Mouse (Mus musculus): ENCODE results near the gene Ppp1r27. TPM values are rescaled to one million over a fixed set of nuclear protein-coding genes. Genes with fewer than 3 reads are reported as not detected.
A peak's percentile ranks its signal among the peaks of the same experiment; 100 is the strongest.

Gene Ppp1r27
- polyA plus RNA-seq, 1 experiment from 2014 or later: not detected

DNA sequence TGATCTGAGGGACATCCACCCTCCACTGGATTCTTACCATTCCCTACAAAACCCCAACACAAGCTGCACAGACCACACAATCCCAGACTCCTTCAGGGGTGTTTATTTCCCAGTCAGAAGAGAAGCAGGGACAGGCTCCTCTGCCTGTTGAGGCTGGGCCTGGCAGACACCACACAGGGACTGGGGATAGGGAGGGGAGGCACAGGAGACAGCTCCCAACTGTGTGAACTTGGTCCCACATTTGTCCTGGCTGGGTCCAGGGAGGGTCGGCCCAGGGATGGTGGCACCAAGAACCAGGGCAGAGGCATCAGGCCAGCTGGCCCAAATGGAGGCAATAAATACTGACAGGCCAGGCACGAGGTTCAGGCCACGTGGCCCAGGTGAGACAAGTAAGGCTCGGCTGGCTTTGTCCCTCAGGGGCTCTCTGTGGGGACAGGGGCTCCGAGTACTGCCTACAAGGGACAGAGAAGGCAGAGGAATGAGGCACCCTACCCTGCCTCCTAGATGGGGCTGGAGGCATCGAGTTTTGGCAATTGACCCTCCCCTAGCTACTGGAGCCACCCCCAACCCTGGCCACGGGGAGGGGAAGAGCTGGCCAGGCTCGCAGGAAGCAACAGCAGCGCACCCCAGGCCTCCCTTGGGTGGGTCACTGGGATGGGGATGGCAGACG lies 27.2 kb upstream of the Ppp1r27 start:
- DNase-seq (ENCODE audit: low spot score) (no peak), ATAC-seq (replicated peaks; ENCODE audit: low FRiP score) (no peak)
- Histone ChIP-seq H3K9me3 (ENCODE audit: control insufficient read depth, low read length) (no peaks in the 10 kb centered on the region), H3K27me3 (ENCODE audit: control insufficient read depth, insufficient read depth, low read length) (no peaks in the 10 kb centered on the region), H3K4me3 (ENCODE audit: low read depth, low read length) (no peak overlapping the region), H3K27ac (ENCODE audit: low read depth, low read length) (no peak overlapping the region), H3K9ac (ENCODE audit: low read length) (no peak overlapping the region), H3K4me1 (replicated peaks; ENCODE audit: control insufficient read depth, insufficient read depth, low read length) (peaks cover 13% of the 10 kb centered on the region), H3K4me2 (ENCODE audit: low read depth, low read length, severe bottlenecking) (no peak overlapping the region), H3K36me3 (ENCODE audit: control insufficient read depth, insufficient read depth, low read length) (peaks cover 16% of the 10 kb centered on the region)
- WGBS: 90% methylated on average over 10 of the region's 10 CpGs

- Histone ChIP-seq H3K9me3 (ENCODE audit: control insufficient read depth, low read length) (no peaks in the 10 kb centered on the region), H3K27ac (ENCODE audit: low read depth, low read length) (no peak overlapping the region), H3K4me1 (replicated peaks; ENCODE audit: control insufficient read depth, insufficient read depth, low read length) (peaks cover 13% of the 10 kb centered on the region), H3K36me3 (ENCODE audit: control insufficient read depth, insufficient read depth, low read length) (peaks cover 16% of the 10 kb centered on the region), H3K4me3 (ENCODE audit: low read depth, low read length) (no peak overlapping the region), H3K4me2 (ENCODE audit: low read depth, low read length, severe bottlenecking) (no peak overlapping the region), H3K9ac (ENCODE audit: low read length) (no peak overlapping the region), H3K27me3 (ENCODE audit: control insufficient read depth, insufficient read depth, low read length) (no peaks in the 10 kb centered on the region)
- ATAC-seq (replicated peaks; ENCODE audit: low FRiP score) (no peak), DNase-seq (ENCODE audit: low spot score) (no peak)
- 78% methylated on average over 7 of the region's 7 CpGs for WGBS
These were observed 26.5 kb upstream of the Ppp1r27 start for GRCm38 (mm10) chr11:120577211-120578023.

DNA sequence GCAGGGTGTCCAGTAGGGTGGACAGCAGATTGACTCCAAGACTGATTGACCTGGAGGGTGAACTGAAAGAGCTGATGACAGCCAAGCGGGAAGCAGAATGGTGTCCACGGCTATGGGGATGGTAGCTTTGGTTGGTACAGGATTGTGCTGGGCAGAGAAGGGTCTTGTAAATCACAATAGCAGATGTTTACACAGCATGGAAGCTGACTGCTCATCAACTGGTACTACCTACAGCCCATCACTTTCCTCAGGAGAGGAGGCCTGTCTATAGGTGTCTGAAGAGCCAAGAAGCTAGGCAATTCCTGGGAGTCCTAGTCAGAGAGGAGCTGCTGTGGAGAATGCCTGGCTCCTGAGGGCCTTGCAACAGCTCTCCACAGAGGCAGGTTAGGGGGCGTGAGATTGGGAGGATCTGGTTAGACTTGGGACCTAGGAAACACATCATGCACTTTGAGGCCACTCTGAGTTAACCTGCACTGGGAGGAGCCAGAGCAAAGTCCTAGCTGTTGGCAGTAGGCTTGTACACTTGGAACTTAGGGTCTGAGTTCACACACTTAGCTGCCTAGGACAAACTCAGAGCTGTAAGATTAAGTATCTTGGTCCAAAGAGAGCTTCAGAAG lies 25.5 kb upstream of the Ppp1r27 start:
- no peak overlapping the region for H3K4me3 ChIP-seq (ENCODE audit: low read depth, low read length)
- DNase-seq (ENCODE audit: low spot score): no peak
- peaks cover 16% of the 10 kb centered on the region for H3K36me3 ChIP-seq (ENCODE audit: control insufficient read depth, insufficient read depth, low read length)
- peaks cover 14% of the 10 kb centered on the region for H3K4me1 ChIP-seq (replicated peaks; ENCODE audit: control insufficient read depth, insufficient read depth, low read length)
- ATAC-seq (replicated peaks; ENCODE audit: low FRiP score): no peak
- H3K4me2 ChIP-seq (ENCODE audit: low read depth, low read length, severe bottlenecking): no peak overlapping the region; the same call in 1 of the 2 replicates
- H3K9me3 ChIP-seq (ENCODE audit: control insufficient read depth, low read length): no peaks in the 10 kb centered on the region
- H3K27ac ChIP-seq (ENCODE audit: low read depth, low read length): no peak overlapping the region
- H3K27me3 ChIP-seq (ENCODE audit: control insufficient read depth, insufficient read depth, low read length): no peaks in the 10 kb centered on the region
- WGBS: 85% methylated on average over 3 of the region's 3 CpGs
- H3K9ac ChIP-seq (ENCODE audit: low read length): no peak overlapping the region

- H3K9me3 ChIP-seq (ENCODE audit: control insufficient read depth, low read length): no peaks in the 10 kb centered on the region
- no peaks in the 10 kb centered on the region for H3K27me3 ChIP-seq (ENCODE audit: control insufficient read depth, insufficient read depth, low read length)
- no peak overlapping the region for H3K27ac ChIP-seq (ENCODE audit: low read depth, low read length)
- no peak overlapping the region for H3K4me2 ChIP-seq (ENCODE audit: low read depth, low read length, severe bottlenecking)
- H3K9ac ChIP-seq (ENCODE audit: low read length): no peak overlapping the region
- H3K4me1 ChIP-seq (replicated peaks; ENCODE audit: control insufficient read depth, insufficient read depth, low read length): peaks cover 18% of the 10 kb centered on the region
- peaks cover 16% of the 10 kb centered on the region for H3K36me3 ChIP-seq (ENCODE audit: control insufficient read depth, insufficient read depth, low read length)
- no peak for ATAC-seq (replicated peaks; ENCODE audit: low FRiP score)
- H3K4me3 ChIP-seq (ENCODE audit: low read depth, low read length): no peak overlapping the region
- DNase-seq (ENCODE audit: low spot score): no peak
These were observed 25.0 kb upstream of the Ppp1r27 start for GRCm38 (mm10) chr11:120575940-120576339.

GRCm38 (mm10) chr11:120575046-120575445 lies 24.1 kb upstream of the Ppp1r27 start:
- H3K27ac ChIP-seq (ENCODE audit: low read depth, low read length): no peak overlapping the region
- WGBS: 83% methylated on average over 2 of the region's 2 CpGs
- no peak overlapping the region for H3K9ac ChIP-seq (ENCODE audit: low read length)
- H3K4me1 ChIP-seq (replicated peaks; ENCODE audit: control insufficient read depth, insufficient read depth, low read length): peaks cover 15% of the 10 kb centered on the region
- H3K4me3 ChIP-seq (ENCODE audit: low read depth, low read length): no peak overlapping the region
- ATAC-seq (replicated peaks; ENCODE audit: low FRiP score): no peak
- H3K4me2 ChIP-seq (ENCODE audit: low read depth, low read length, severe bottlenecking): no peak overlapping the region
- no peak for DNase-seq (ENCODE audit: low spot score)
- H3K27me3 ChIP-seq (ENCODE audit: control insufficient read depth, insufficient read depth, low read length): no peaks in the 10 kb centered on the region
- H3K9me3 ChIP-seq (ENCODE audit: control insufficient read depth, low read length): no peaks in the 10 kb centered on the region
- H3K36me3 ChIP-seq (ENCODE audit: control insufficient read depth, insufficient read depth, low read length): peaks cover 22% of the 10 kb centered on the region

DNA sequence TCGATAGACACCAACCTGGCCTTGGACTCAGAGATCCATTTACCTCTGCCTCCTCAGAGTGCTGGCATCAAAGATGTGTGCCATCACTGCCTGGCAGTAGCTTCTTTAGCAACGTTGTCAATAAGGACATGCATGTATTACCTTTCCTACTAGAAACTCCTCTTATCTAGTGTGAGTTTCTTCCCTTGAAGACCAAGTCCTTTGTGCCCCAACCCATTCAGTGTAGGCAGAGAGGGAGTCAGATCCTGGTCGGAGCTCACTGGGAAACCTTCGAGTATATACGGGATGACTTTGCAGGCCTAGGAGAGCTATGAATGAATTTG lies 23.3 kb upstream of the Ppp1r27 start:
- Histone ChIP-seq H3K27ac (ENCODE audit: low read depth, low read length) (no peak overlapping the region), H3K27me3 (ENCODE audit: control insufficient read depth, insufficient read depth, low read length) (no peaks in the 10 kb centered on the region), H3K9me3 (ENCODE audit: control insufficient read depth, low read length) (no peaks in the 10 kb centered on the region), H3K4me2 (ENCODE audit: low read depth, low read length, severe bottlenecking) (peak overlapping the region; percentile 94), H3K9ac (ENCODE audit: low read length) (peak overlapping the region; percentile 92), H3K4me3 (ENCODE audit: low read depth, low read length) (peak overlapping the region; percentile 97), H3K36me3 (ENCODE audit: control insufficient read depth, insufficient read depth, low read length) (peaks cover 19% of the 10 kb centered on the region), H3K4me1 (replicated peaks; ENCODE audit: control insufficient read depth, insufficient read depth, low read length) (peaks cover 12% of the 10 kb centered on the region)
- 49% methylated on average over 5 of the region's 5 CpGs for WGBS
- ATAC-seq (replicated peaks; ENCODE audit: low FRiP score) (no peak), DNase-seq (ENCODE audit: low spot score) (no peak)

- ATAC-seq (replicated peaks; ENCODE audit: low FRiP score) (0 out of 2 replicates have a peak, but pooled peaks have one; percentile 5), DNase-seq (ENCODE audit: low spot score) (no peak)
- Histone ChIP-seq H3K4me1 (replicated peaks; ENCODE audit: control insufficient read depth, insufficient read depth, low read length) (peaks cover 12% of the 10 kb centered on the region), H3K27ac (ENCODE audit: low read depth, low read length) (peak overlapping the region; percentile 75), H3K4me3 (ENCODE audit: low read depth, low read length) (peak overlapping the region; percentile 97), H3K27me3 (ENCODE audit: control insufficient read depth, insufficient read depth, low read length) (no peaks in the 10 kb centered on the region), H3K4me2 (ENCODE audit: low read depth, low read length, severe bottlenecking) (peak overlapping the region; percentile 94), H3K36me3 (ENCODE audit: control insufficient read depth, insufficient read depth, low read length) (peaks cover 15% of the 10 kb centered on the region), H3K9ac (ENCODE audit: low read length) (peak overlapping the region; percentile 92), H3K9me3 (ENCODE audit: control insufficient read depth, low read length) (no peaks in the 10 kb centered on the region)
- under 1% methylated on average over 23 of the region's 23 CpGs for WGBS
These were observed 22.8 kb upstream of the Ppp1r27 start for GRCm38 (mm10) chr11:120573585-120574277.

DNA sequence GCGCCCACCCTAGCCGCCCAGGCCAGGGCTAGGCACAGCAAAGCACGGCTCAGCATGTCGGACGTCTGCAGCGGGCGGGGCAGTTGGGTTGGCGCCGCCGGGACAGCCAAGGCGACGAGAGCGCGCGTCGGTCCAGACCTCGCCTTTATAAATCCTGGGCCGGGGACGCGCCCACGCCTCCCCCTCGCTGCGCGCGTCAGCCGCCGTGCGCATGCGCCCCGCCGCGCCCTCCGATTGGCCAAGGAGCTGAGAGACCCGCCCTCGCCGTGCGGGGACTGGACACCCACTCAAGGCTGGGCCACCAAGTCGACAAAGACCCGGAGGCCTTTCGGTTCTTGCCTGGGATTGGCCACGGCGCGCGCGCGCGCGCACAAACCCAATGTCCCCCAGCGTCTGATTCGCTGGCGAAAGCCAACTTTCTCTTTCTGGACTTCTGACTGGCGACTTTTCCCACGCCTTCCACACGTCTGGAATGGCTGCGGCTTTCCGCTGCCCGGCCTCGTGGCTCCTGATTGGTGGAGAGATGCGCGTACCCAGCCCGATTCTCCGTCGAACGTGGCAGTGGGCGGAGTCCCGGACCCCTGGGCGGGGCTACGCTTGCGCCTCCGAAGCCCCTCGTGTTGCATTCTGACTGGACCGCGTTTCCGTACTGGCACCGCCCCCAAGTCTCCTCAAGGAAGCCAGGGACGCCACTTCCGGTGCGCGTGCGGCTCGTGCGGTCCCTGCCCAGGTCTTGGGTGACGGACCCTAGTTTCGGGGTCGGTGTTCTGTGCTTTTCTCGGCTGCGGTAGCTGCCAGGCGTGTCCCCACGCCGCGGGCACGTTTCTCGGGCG lies 22.0 kb upstream of the Ppp1r27 start, which contains the start of gene P4hb:
Gene P4hb (minus strand): TSS at position 502 of the 833 bp plus-strand sequence.
- Histone ChIP-seq H3K36me3 (ENCODE audit: control insufficient read depth, insufficient read depth, low read length) (peaks cover 10% of the 10 kb centered on the region), H3K4me1 (replicated peaks; ENCODE audit: control insufficient read depth, insufficient read depth, low read length) (peaks cover 12% of the 10 kb centered on the region), H3K9me3 (ENCODE audit: control insufficient read depth, low read length) (no peaks in the 10 kb centered on the region), H3K27ac (ENCODE audit: low read depth, low read length) (peak within 1 kb of the TSS; percentile 75), H3K4me3 (ENCODE audit: low read depth, low read length) (peak within 1 kb of the TSS; percentile 97), H3K9ac (ENCODE audit: low read length) (peak within 1 kb of the TSS; percentile 92), H3K4me2 (ENCODE audit: low read depth, low read length, severe bottlenecking) (peak within 1 kb of the TSS; percentile 94), H3K27me3 (ENCODE audit: control insufficient read depth, insufficient read depth, low read length) (no peaks in the 10 kb centered on the region)
- ATAC-seq (replicated peaks; ENCODE audit: low FRiP score) (peak; percentile 97), DNase-seq (ENCODE audit: low spot score) (peak; percentile 100)
- under 1% methylated on average over 92 of the region's 94 CpGs for WGBS
